Mouse (Mus musculus) erythroid progenitor cell, adult 5-6 weeks (primary cell): ENCODE measurements around the gene Ywhah. TPM values are rescaled to one million over a fixed set of nuclear protein-coding genes. Genes with fewer than 3 reads are reported as not detected.
"Not testable (repeated sequence)": the region's sequence is repeated elsewhere in the genome, so short reads cannot be mapped to it uniquely, and the experiment has no call there.

Source experiments
- ATAC-seq: replicated peaks from 2 replicates; pipeline ENCODE4 v1.8.0; 2016; ENCODE audit warnings: moderate number of reproducible peaks, mild to moderate bottlenecking, moderate TSS enrichment, inconsistent platforms; ENCODE audit not compliant: poor library complexity, low FRiP score, severe bottlenecking
- total RNA-seq, 2 experiments: library from RNA; stranded (forward) in 1 of 2; stranded (reverse) in 1 of 2; fragments of 150-400 nt in 1 of 2; fragments of 186-747, 209-891 nt in 1 of 2; gene quantifications; 2 replicates each; pipeline versions ENCODE4 v1.2.3 to v1.2.4; 2015 to 2017; ENCODE audit warnings: low replicate concordance in 2 of 2

The Ywhah gene
- total RNA-seq, 2 experiments from 2014 or later, result 280 to 322 TPM

GRCm38 (mm10) chr5:33040735-33041134 is 22.1 kb downstream of the Ywhah start:
- ATAC-seq, result not testable (repeated sequence)

DNA sequence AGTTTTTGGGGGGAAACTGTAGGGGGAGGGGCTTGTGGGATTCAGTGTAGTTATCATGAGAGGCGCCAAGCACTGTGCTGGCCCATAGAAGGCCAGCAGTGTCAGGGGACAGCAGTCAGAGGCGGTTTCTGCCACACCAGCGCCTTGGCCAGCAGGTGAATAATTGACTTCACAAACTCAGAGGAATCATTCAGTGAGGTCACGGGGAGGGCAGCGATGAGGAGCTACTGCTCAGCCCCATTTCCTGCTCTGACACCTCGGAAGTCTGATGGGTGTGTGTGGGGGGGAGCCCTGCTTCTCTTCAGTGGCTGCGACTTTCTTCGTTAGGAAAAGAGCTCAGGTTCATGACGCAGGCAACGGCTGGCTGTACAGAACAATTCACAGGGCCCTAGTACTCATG is 24.8 kb downstream of the Ywhah start:
- ATAC-seq, result no peak

GRCm38 (mm10) chr5:33044636-33045315 is 26.2 kb downstream of the Ywhah start:
- ATAC-seq, result no peak

GRCm38 (mm10) chr5:33045316-33045705 is 26.7 kb downstream of the Ywhah start:
- ATAC-seq, result no peak

DNA sequence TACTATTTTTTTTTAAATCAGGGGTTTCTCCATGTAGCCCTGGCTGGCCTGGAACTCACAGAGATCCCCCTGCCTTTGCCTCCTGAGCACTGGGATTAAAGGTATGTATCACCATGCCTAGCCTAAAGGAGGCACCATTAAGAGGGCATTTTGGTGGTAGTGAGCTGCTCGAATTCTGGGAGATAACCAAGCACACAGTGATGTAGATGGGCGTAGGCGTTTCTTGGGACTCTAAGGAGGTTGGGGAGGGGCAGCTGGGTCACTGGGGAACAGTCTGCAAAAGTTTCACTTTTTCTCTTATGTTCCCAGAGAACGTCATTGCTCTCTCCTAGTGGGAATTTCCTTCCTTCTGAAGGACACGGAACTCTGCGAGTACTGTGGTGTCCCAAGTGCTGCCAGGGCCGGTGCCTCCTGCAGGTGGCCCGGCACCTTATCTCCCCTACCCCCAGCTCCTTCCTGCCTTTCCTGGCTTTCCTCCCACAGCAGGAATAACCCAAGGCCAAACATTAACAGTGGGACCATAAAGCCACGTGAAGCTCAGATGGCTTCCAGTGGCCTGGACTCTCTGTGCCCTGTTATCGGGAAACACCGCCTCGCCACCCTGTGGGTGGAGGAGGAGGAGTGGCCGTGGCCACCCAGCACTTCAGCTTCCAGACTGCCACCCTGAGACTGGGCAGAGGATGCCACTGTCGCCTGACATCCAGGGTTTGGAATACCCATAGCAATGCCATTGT is 34.4 kb downstream of the Ywhah start:
- peak; percentile 98 for ATAC-seq

GRCm38 (mm10) chr5:33056126-33056765 is 37.6 kb downstream of the Ywhah start:
- no peak for ATAC-seq

DNA sequence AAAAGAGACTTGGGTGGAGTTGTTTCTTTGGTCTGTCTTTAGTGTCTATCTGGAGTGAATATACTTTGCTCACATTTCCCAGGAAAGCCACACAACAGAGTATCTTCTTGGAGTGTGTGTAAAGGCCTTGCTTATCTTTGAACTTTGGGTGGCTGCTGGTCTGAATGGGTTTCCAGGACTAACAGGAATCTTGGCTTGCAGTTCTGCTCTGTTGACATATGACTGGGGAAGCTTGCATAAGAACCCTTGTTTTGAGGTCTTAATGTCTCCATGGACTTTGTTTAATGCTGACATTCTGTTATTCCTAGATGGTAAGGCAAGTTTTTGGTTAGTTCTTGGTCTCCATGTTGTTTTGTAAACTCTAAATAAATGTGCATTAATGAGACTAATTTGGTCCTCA is 51.5 kb downstream of the Ywhah start:
- no peak for ATAC-seq

DNA sequence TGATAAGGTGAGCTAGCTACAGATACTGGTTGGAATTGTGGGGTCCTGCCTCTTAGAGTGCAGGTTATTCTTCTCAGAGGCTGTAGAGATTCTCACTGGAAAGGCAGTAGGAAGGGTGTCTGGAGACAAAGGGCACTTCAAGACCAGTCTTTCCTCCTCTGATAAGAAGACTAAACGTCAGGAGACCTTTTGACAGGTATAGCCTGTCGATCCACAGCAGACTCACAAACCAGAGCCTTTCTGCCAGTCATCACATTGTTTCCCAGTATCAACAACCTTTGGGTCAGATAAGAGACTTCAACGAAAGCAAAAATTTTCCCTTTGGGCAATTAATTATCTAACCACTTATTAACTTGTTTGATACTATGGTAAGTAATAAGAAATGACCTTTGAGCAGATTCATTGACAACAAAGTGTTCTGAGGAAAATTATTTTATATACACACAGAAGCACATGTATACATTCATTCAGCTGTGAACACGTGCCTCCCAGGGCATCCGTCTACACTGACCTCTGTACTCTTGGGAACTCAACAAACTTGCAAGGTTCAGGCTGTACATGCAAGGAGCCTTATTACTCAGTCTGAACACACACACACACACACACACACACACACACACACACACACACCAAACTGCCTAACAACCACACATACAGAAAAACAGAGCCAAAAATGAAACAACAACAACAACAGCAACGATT is 58.0 kb downstream of the Ywhah start:
- no peak for ATAC-seq

Other genes with a start within 250 kb of the Ywhah start
- 6.5 and 8.4 TPM in 2 replicates for gene Pisd, start 233.2 kb upstream of the Ywhah start, total RNA-seq (2015; ENCODE audit: low replicate concordance)
- gene Pisd, start 233.2 kb upstream of the Ywhah start, total RNA-seq (2017; ENCODE audit: low replicate concordance), result 5.1 and 6.5 TPM in 2 replicates
- gene Gm20671, start 191.7 kb upstream of the Ywhah start, total RNA-seq (2015; ENCODE audit: low replicate concordance), result not detected in 2 replicates
- 0.30 TPM in 1 of 2 replicates, not detected in the other for gene Gm20671, start 191.7 kb upstream of the Ywhah start, total RNA-seq (2017; ENCODE audit: low replicate concordance)
- 25.2 and 39.4 TPM in 2 replicates for gene Prr14l, start 164.6 kb upstream of the Ywhah start, total RNA-seq (2015; ENCODE audit: low replicate concordance)
- gene Prr14l, start 164.6 kb upstream of the Ywhah start, total RNA-seq (2017; ENCODE audit: low replicate concordance), result 23.6 and 41.9 TPM in 2 replicates
- 20.9 and 29.8 TPM in 2 replicates for gene Depdc5, start 155.1 kb upstream of the Ywhah start, total RNA-seq (2015; ENCODE audit: low replicate concordance)
- 22.3 and 32.3 TPM in 2 replicates for gene Depdc5, start 155.1 kb upstream of the Ywhah start, total RNA-seq (2017; ENCODE audit: low replicate concordance)
- gene Slc5a1, start 85.4 kb downstream of the Ywhah start, total RNA-seq (2015; ENCODE audit: low replicate concordance), result not detected in 2 replicates
- not detected in 2 replicates for gene Slc5a1, start 85.4 kb downstream of the Ywhah start, total RNA-seq (2017; ENCODE audit: low replicate concordance)
- 1.1 TPM in 1 of 2 replicates, not detected in the other for gene Spon2, start 199.6 kb downstream of the Ywhah start, total RNA-seq (2015; ENCODE audit: low replicate concordance)
- gene Spon2, start 199.6 kb downstream of the Ywhah start, total RNA-seq (2017; ENCODE audit: low replicate concordance), result 1.0 TPM in 1 of 2 replicates, not detected in the other